Mouse (Mus musculus): ENCODE measurements around the gene Svs1. TPM values are rescaled to one million over a fixed set of nuclear protein-coding genes. Genes with fewer than 3 reads are reported as not detected.

Svs1 gene
- polyA plus RNA-seq, 1 experiment = not detected

GRCm38 (mm10) chr6:49009665-49010064 is 23.0 kb downstream of the Svs1 start:
- DNase-seq (ENCODE audit: extremely low spot score in 1 of 2, low spot score in 1 of 2) = no peak

- DNase-seq (ENCODE audit: extremely low spot score in 1 of 2, low spot score in 1 of 2) = no peak
Measured at GRCm38 (mm10) chr6:49011191-49011590, 24.5 kb downstream of the Svs1 start.

- DNase-seq (ENCODE audit: extremely low spot score in 1 of 2, low spot score in 1 of 2) = no peak
Measured at GRCm38 (mm10) chr6:49013023-49013422, 26.4 kb downstream of the Svs1 start.

- DNase-seq (ENCODE audit: extremely low spot score in 1 of 2, low spot score in 1 of 2) = no peak
Measured at GRCm38 (mm10) chr6:49013458-49013857, 26.8 kb downstream of the Svs1 start.

GRCm38 (mm10) chr6:49017150-49017549 is 30.5 kb downstream of the Svs1 start:
- DNase-seq (ENCODE audit: extremely low spot score in 1 of 2, low spot score in 1 of 2) = no peak

GRCm38 (mm10) chr6:49019341-49019740 is 32.7 kb downstream of the Svs1 start:
- DNase-seq (ENCODE audit: extremely low spot score in 1 of 2, low spot score in 1 of 2) = no peak

- DNase-seq (ENCODE audit: extremely low spot score in 1 of 2, low spot score in 1 of 2) = peak; percentile 56 to 58
Measured at GRCm38 (mm10) chr6:49021141-49022012, 34.7 kb downstream of the Svs1 start.

GRCm38 (mm10) chr6:49022384-49022783 is 35.7 kb downstream of the Svs1 start:
- no peak for DNase-seq (ENCODE audit: extremely low spot score in 1 of 2, low spot score in 1 of 2)

- no peak for DNase-seq (ENCODE audit: extremely low spot score in 1 of 2, low spot score in 1 of 2)
Measured at GRCm38 (mm10) chr6:49023315-49023714, 36.7 kb downstream of the Svs1 start.

- DNase-seq (ENCODE audit: extremely low spot score in 1 of 2, low spot score in 1 of 2) = no peak
Measured at GRCm38 (mm10) chr6:49025290-49025689, 38.6 kb downstream of the Svs1 start.

GRCm38 (mm10) chr6:49026496-49026895 is 39.8 kb downstream of the Svs1 start:
- no peak for DNase-seq (ENCODE audit: extremely low spot score in 1 of 2, low spot score in 1 of 2)

GRCm38 (mm10) chr6:49028019-49028418 is 41.4 kb downstream of the Svs1 start:
- DNase-seq (ENCODE audit: extremely low spot score in 1 of 2, low spot score in 1 of 2) = no peak

- DNase-seq (ENCODE audit: extremely low spot score in 1 of 2, low spot score in 1 of 2) = no peak
Measured at GRCm38 (mm10) chr6:49028708-49029107, 42.0 kb downstream of the Svs1 start.

GRCm38 (mm10) chr6:49031230-49031629 is 44.6 kb downstream of the Svs1 start:
- DNase-seq (ENCODE audit: extremely low spot score in 1 of 2, low spot score in 1 of 2) = no peak

- DNase-seq (ENCODE audit: extremely low spot score in 1 of 2, low spot score in 1 of 2) = peak in 1 of 2 experiments; percentile 23
Measured at GRCm38 (mm10) chr6:49032783-49033182, 46.1 kb downstream of the Svs1 start.

GRCm38 (mm10) chr6:49036275-49037267 is 49.9 kb downstream of the Svs1 start, which contains the start of gene Gpnmb:
Gene Gpnmb, plus strand, starts transcription at chr6:49036546.
- DNase-seq (ENCODE audit: extremely low spot score in 1 of 2, low spot score in 1 of 2) = no peak

GRCm38 (mm10) chr6:49037268-49037662 is 50.6 kb downstream of the Svs1 start:
- no peak for DNase-seq (ENCODE audit: extremely low spot score in 1 of 2, low spot score in 1 of 2)

GRCm38 (mm10) chr6:49039470-49040180 is 53.0 kb downstream of the Svs1 start:
- DNase-seq (ENCODE audit: extremely low spot score in 1 of 2, low spot score in 1 of 2) = peak in 1 of 2 experiments; percentile 80

Measured in frontal cortex, adult 2 months (tissue).